Mouse (Mus musculus): Measurements from ENCODE around the gene Prune2. TPM values are rescaled to one million over a fixed set of nuclear protein-coding genes. Genes with fewer than 3 reads are reported as not detected.
"Not testable (repeated sequence)": the region's sequence is repeated elsewhere in the genome, so short reads cannot be mapped to it uniquely, and the experiment has no call there.

Prune2 gene
- total RNA-seq, 2 experiments from 2014 or later = 66.1 to 69.3 TPM

DNA sequence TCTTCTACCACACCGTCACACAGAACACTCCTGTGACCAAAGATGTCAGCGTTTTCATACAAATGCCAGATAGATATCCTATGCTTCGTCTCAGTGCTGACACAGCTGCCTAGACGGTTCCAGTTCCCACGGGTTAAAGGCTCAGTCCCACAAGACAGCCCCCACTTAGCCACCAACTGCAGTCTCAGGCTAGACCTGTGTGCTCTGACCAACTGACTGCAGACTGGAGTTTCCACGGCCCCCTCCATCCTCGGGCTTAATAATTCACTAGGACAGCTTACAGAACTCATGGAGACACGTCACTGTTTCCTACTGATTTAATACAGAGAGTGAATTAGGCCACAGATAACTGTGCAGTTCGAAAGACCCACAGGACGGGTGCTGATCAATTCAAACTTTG lies 213.8 kb downstream of the Prune2 start:
- DNase-seq (ENCODE audit: extremely low spot score in 1 of 2, low spot score in 1 of 2) = no peak

DNA sequence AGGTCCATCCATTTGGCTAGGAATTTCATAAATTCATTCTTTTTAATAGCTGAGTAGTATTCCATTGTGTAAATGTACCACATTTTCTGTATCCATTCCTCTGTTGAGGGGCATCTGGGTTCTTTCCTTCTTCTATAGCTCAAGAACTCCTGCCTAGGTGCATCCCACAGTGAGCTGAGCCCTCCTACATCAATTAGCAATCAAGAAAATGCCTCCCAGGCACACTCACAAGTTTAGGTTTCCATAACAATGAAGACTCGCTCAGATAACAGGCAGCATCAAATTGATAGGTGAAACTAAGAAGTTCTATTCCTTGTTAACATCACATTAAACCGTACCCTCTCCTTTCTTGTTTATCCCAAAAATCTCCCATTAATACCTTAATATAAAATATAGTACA lies 218.6 kb downstream of the Prune2 start:
- DNase-seq (ENCODE audit: extremely low spot score in 1 of 2, low spot score in 1 of 2) = not testable (repeated sequence)

DNA sequence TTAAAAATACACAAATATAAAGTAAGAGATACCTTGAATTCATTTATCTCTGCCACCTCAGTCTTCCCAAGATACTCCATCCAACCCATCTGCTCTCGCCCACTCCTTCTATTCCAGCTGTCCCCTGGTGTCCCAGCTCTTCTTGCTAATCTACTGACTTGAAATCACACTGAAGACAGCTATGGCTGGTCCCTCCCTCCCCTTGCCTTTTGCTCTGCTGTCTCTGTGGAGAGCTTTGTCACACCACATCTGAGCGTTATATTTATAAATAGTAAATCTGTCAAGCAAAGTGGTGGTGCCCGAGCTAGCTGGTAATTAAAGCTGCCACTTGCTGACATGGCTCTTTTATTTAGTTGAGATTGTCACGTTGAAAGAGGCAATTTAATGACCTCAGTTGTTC lies 224.6 kb downstream of the Prune2 start:
- DNase-seq (ENCODE audit: extremely low spot score in 1 of 2, low spot score in 1 of 2) = no peak

DNA sequence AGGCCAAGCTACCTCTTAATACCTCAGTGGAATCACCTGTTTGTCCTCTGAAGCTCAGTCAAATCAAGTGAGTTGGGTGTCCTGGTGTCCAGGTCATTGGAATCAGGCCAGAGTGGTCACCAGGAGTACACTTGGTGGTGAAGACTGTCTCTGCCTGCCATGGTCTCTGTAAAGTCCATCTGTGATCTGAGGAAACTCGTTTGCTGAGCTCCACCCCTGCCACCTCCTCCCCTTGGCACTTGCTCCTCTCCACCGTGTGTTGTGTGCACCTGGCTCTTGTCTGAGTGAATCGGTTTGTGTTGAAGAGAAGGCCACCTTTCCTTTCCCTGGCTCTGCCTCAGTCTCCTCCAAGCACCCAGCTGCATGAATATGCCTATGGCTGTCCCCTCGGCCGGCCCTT lies 238.8 kb downstream of the Prune2 start:
- no peak for DNase-seq (ENCODE audit: extremely low spot score in 1 of 2, low spot score in 1 of 2)

DNA sequence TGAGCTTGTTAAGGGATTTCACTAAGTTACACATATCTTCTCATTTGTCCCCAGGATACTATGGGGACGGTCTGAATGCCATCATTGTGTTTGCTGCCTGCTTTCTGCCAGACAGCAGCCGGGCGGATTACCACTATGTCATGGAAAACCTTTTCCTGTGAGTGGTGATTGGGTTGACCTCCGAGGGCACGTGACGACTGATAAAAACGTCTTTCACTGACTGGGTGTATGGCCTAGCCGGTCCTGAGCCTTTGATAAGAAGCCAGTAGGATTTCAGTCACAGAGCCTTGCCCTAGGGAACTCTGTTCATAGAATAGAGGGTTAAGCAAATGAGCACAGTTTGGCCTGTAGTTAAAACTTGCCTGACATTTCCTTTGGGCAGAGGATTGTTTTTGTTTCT lies 243.1 kb downstream of the Prune2 start:
- no peak for DNase-seq (ENCODE audit: extremely low spot score in 1 of 2, low spot score in 1 of 2)

DNA sequence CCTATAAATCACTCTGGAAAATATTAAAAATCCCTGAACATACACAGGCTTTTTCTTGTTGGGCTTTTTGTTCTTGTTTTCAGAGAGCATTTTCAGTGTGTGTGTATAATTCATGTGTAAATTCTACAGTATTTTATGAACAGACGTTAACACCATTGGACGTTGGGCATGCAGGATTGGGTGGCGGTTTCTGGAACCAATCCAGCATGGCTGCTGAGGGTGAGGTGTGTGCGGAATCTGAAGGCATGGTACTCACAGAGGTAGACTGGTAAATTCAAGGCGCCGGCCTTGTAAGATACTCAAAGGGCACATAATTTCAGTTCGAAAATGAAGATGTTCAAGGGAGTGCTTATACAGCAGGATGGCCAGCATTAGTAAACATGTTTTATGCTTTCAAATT lies 251.2 kb downstream of the Prune2 start:
- DNase-seq (ENCODE audit: extremely low spot score in 1 of 2, low spot score in 1 of 2) = no peak

DNA sequence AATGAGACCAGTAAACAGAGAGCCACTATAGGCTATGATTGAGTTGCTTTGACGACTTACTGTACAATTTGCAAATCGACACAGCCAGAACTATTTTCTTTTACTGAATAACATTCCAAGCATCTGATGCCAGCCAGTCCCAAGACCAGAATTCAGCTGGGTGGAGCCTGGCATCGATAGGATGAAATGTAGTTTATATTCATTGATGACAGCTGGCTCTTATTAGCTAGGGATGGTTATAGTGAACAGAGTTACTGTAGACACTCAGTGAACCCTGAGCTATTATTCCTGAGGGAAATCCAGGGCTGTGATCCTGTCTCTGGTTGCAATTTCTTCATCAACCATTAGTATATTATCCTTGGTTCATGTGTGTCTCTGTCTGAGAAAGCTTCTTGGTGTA lies 254.6 kb downstream of the Prune2 start:
- DNase-seq (ENCODE audit: extremely low spot score in 1 of 2, low spot score in 1 of 2) = no peak

DNA sequence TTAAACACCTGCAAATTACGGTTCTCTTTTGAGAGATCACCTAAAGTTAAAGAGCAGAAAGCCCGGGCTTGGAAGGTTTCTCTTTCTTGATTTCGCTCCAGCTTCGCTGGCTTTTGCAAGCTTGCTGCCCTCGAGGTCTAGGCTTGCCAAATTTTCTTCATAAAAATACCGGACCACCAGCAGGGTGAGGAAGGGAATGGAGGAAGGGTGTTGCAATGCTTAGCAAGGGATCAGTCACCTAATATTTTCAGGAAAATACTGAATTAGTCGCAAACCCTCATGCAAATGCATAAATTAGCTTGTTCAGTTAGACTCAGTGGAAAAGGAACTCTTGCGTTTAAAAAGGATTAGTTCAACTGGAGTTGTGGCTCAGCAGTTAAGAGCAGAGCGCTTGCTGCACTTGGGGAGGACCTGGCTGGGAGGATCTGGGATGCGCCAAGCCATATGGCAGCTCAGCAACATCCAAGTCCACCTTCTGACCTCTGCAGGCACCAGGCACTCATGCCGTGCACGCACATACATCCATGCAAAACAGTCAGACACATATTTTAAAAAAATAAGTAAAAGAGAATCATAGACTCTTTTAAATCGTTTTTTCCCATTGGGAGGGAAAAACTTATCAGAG lies 259.1 kb downstream of the Prune2 start:
- DNase-seq (ENCODE audit: extremely low spot score in 1 of 2, low spot score in 1 of 2) = no peak

DNA sequence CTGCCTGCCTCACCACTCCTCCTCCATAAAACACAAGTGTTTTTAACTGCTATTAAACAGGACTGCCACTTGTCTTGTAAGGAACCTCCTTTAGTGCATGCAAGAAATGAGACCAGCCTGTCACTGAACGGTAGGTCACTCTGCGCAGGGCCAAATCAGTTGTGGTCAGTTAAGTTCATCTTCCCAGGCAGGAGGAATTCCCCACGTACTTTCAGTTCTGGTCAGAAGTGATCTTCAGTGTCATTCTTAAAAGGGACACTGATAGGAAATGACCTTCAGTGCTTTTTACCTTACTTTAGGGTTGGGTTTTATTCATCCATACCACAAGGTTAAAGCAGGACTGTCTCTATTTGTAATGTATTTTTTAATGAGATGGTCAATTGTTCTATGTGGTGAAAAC lies 262.3 kb downstream of the Prune2 start:
- DNase-seq (ENCODE audit: extremely low spot score in 1 of 2, low spot score in 1 of 2) = no peak

DNA sequence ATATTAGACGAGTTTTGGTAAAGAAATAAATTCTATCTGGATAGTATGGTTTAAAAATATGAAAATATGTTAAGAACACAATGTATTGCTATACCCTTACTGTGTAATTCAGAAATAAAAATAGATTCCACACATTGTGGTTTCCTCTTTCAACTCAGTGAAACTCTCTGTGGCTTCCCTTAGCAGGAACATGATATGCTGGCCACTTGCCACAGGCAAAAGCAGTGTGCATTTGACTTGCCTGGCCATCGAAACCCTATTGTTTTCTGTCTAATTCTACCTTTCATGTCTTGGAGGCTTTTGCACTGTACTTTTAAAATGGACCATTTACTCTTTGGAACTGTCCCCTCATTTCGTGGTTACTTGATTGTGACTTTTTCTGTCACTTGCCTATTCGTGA lies 267.9 kb downstream of the Prune2 start:
- DNase-seq (ENCODE audit: extremely low spot score in 1 of 2, low spot score in 1 of 2) = no peak

DNA sequence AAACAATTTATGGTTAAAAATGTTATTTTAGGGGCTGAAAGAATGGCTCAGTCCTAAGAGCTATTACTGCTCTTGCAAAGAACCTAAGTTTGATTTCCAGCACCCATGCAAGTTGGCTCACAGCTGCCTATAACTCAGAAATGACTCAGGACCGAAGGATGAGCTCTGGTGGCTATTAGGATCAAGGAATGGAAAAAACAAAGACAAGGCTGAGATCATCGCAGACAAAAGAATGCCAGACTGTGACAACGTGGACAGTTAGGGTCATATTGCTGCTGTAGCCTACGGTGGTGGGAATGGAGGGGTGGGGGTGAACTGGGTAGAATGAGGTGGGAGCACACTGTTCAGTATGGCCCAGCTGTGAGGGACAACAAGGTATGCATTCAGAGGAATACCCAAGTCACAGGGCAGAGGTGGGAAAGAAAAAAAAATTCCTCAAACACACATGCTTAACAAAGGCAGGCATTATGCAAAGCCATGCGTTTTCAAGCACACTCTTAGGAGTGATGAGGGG lies 269.7 kb downstream of the Prune2 start:
- no peak for DNase-seq (ENCODE audit: extremely low spot score in 1 of 2, low spot score in 1 of 2)

DNA sequence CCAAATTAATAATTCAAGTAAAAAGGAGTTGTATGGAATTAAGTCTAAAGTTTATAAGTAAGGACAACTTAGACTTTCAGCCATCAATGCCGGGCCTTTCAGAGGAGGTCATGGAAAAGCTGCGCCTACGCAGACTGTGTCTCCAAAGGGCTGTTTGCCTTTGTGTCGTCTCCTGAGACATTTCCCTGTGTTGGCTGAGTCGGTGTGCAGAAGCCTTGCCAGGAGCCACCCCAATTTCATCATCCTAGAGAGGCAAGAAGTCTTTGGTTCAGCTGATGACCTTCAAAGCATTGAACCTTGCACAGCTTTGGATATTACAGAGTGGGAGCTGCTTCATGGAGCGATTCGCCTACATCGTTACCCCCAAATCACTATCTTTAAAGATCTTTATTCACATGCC lies 270.2 kb downstream of the Prune2 start:
- DNase-seq (ENCODE audit: extremely low spot score in 1 of 2, low spot score in 1 of 2) = no peak

DNA sequence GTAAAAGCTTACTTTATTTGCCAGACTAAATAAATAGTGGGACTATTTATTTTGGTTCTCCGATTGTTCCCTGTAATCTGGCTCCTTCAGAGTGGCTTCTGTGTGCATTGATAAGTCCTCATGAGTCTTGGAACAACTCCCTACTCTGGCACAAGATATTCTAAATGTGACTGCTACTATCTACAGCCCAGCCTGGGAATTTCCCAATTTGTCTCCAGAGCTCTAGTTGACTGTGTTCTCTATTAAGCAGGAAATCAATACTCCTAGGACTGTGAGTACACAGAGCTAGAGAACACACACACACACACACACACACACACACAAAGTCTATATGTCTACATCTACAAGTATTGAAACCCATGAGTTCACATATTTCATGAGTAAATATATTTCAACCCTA lies 274.1 kb downstream of the Prune2 start:
- no peak for DNase-seq (ENCODE audit: extremely low spot score in 1 of 2, low spot score in 1 of 2)

DNA sequence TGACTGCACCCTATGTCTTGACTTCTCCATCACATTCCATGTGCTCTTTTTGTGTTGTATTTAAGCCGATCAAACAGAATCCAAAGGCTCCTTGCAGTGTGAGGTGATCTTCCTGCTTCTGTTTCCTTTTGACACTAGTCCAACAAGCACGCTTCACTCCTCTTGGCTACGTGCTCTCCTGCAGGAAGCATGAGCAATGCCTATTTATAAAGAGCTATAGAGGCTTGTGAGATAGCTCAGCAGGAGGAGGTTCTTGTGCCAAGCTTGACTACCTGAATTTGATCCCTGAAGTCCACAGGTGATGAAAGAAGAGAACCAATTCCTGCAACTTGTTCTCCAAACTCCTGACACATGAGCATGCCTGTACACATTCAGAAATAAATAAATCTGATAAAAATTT lies 282.6 kb downstream of the Prune2 start:
- DNase-seq (ENCODE audit: extremely low spot score in 1 of 2, low spot score in 1 of 2) = no peak

DNA sequence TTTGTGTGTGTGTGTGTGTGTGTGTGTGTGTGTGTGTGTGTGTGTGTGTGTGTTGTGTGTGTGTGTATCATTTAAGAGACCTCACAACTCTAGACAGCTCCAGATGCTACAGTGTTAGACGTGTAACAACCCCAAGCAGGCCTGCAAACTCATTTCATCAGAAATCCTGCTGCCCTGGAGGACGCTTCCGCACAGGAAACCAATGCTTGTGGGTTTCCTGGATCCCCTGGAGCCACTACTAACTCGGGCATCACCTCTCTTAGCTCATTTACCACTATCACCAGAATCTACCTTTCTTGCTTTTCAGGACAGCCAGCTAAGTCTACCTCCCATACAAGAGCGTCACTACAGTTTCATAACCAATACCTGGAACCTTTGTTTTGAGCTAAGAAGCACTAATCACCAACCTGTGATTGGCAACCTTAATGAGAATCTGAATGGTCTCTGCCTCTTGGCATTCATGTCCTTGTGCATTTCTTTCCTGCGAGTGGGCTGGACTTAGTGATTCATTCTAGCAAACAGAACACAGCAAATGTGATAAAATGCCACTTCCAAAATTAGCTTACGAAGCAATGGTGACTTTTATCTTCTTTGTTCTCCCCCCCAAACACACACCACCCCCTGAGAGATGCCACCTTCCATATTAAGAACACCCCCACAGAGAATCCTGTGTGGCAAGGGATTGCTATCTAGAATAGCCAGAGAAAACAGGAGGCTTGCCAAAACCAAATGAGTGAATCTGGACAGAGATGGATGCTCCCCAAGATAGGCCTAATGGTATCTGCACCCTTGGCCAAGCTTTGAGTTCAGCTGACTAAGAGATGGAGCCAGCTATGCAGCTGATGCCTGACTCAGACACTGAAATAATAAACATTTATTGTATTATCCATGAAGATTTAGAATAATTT lies 284.5 kb downstream of the Prune2 start:
- no peak for DNase-seq (ENCODE audit: extremely low spot score in 1 of 2, low spot score in 1 of 2)

DNA sequence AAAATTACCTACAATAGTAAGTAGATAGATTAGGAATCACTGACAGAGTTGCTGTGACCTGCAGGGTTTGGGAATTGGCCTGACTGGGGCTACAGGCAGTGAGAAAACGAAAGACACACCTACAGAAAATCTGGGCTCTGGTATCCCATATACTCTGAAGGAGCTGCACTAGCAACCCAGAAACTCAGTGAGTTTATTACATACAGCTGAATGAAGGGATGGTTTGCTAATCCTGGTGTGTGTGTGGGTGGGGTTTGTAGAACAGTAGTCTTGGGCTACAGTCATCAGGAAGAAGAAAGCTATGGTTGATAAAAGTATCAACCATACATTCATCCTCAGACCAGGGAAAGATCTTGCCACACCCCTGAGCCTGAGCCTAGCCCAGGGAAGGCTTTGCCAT lies 285.3 kb downstream of the Prune2 start:
- no peak for DNase-seq (ENCODE audit: extremely low spot score in 1 of 2, low spot score in 1 of 2)

DNA sequence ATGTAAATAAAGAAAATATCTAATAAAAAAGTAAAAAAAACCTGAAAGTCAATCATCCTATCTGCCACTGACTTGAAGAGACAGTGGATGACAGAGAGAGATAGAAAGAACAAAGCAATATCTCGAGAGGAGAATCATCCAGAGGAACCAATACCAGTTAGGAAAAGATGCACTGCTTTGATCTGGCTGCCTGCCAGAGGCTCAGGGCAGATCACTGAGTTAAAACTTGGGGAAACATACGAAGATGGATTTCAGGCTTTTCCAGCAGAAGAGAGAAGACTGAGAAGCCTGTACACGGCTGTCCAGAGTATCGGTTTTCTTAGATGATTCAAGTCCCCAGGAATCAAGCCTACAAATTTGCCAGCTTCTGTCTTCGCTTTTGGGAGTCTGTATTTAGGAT lies 287.0 kb downstream of the Prune2 start:
- DNase-seq (ENCODE audit: extremely low spot score in 1 of 2, low spot score in 1 of 2) = no peak

DNA sequence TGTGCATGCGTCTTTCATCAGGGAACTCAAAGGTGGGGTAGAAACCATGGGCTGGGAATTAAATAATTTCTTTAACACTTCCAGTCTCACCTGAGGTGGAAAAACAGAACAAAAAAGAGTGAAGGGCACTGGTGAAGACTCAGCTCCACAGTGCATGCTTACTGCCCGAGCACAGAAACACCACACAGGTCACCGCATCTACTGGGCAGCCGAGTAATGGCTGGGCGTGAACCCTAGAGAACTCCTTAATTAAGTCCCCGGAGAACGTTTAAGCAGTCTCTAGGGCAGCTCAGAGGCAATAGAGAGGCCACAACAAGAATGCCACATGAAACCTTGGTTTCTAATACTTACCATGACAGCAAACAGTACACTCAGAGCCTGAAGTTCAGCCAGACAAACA lies 288.6 kb downstream of the Prune2 start:
- no peak for DNase-seq (ENCODE audit: extremely low spot score in 1 of 2, low spot score in 1 of 2)

DNA sequence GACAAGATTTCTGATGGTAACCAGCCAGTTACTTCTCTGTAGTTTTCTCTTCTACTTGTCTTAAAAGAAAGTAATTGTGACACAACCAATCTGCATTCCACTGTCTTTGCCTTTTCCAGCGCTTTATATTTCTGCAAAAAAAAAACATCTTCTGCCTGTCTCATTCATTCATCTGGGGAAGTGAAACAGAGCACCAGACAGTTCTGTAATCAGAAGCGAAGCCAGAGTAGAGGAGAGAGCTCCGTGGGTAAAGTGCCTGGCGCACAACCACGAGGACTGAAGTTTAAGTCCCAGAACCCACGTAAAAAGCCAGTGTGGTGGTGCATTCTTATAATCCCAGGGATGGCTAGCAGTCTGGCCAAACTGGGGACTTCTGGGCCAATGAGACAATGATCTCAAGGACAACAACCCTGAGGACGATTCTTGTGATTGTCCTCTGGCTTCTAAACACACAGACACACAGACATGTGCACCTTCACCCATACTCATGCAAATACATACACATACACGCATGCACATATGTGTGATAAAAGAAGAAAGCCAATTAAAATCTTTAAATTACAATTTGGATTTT lies 291.5 kb downstream of the Prune2 start:
- DNase-seq (ENCODE audit: extremely low spot score in 1 of 2, low spot score in 1 of 2) = no peak

DNA sequence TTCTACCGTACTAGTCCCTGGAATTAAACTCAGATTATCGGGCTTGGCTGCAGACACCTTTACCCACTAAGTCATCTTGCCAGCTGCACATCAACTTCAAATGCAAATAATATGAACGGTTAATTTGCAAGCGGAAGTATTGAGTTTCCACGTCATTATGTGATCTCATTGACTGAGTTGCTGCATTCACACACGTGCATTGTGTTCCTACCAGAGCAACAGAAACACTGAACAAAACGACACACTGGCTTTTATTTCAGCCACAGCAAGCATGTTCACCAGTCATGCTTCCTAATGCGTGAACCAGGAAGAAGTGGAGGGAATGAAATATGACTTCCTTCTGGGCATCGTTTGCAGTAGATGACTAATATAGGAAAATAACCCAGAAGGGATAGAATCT lies 293.8 kb downstream of the Prune2 start:
- DNase-seq (ENCODE audit: extremely low spot score in 1 of 2, low spot score in 1 of 2) = no peak

DNA sequence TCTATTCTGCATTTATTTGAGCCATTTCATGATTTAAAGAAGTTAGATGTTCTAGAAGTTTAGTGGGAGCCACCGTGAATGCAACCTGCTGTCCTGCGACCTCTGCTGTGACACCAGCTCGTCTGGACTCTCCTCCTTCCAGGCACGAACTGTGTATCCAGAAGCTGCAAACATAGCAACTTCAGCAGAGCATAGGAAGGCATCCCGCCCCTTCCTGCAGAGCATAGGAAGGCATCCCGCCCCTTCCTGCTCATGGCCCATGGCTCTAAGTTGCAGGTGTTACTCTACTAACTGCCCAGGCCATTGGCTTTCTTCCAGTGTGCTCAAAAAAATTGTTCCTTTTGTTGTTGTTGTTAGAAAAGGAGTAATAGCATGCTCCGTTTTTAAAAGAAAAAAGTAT lies 294.9 kb downstream of the Prune2 start:
- no peak for DNase-seq (ENCODE audit: extremely low spot score in 1 of 2, low spot score in 1 of 2)

DNA sequence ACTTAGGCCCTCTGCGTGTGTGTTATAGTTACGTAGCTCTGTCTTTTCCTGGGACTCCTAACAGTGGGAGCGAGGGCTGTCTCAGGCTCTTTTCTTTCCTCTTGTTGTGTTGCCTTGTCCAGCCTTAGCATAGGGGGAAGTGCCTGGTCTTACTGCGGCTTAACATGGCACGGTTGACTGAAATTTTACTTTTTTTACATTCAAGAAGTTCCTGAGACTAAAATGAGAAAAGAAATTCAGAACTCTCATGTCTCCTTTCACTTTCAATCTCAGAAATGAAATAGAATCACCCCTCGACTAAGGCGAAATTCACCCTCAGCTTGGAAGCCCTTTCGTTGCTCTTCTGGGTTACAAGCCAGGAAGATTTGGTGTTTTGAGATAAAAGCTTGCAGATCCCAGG lies 295.5 kb downstream of the Prune2 start:
- DNase-seq (ENCODE audit: extremely low spot score in 1 of 2, low spot score in 1 of 2) = no peak
